Mouse (Mus musculus): ENCODE results near the gene Aqr. TPM values are rescaled to one million over a fixed set of nuclear protein-coding genes. Genes with fewer than 3 reads are reported as not detected.

The Aqr gene
- polyA plus RNA-seq, 1 experiment from 2014 or later = 32.0 TPM

DNA sequence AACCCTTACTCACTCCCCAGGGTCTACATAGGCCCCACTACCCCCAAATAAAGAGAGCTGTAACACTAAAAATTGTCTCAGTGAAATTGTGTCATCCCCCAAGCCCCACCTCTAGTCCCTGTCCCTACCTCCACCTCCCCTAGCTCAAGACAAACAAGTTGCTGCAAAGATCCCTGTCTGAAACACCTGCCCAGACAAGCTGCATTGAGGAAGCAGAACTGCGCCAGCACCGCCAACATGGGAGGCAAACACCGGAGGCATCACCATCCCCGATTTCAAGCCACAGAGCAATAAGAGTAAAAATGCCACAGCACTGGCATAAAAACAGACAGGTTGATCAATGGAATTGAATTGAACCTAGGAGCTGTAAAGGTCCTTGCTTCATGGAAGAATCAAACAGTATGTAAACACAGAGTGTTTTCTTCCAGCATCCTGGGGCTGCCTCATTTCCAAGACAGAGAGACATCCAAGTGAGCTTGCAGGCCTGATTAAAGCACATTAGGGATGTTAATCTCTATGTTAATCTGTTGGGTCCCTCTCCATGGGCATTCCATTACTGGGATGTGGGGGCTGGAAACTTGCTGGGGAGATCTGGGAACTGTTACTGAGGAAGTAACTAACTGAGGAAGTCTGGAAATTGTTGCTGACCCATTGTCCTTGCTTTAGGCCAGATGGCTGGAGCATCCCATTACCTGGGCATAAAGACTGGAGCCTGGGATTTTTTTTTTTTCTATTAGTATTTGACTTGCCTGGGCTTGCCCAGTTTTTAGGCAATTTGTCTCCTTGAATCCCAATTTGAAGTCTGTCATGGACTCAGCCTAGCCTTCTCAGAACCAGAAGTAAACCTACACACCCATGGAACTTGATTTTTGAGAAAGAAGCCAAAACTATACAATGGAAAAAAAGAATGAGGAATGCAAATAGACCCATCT lies 8.8 kb downstream of the Aqr start:
- Histone ChIP-seq H3K27me3 (ENCODE audit: control insufficient read depth, insufficient read depth, low read depth, low read length) (no peaks in the 10 kb centered on the region), H3K9me3 (replicated peaks; ENCODE audit: control insufficient read depth, low read length, poor library complexity, severe bottlenecking) (no peaks in the 10 kb centered on the region), H3K9ac (ENCODE audit: low read depth, low read length) (no peak overlapping the region), H3K36me3 (ENCODE audit: control insufficient read depth, insufficient read depth, low read length) (no peaks in the 10 kb centered on the region), H3K27ac (ENCODE audit: low read length) (no peak overlapping the region), H3K4me1 (ENCODE audit: control insufficient read depth, insufficient read depth, low read length) (peaks cover 13% of the 10 kb centered on the region), H3K4me3 (ENCODE audit: low read depth, low read length) (no peak overlapping the region), H3K4me2 (ENCODE audit: low read length) (no peak overlapping the region)
- WGBS = 45% methylated on average over 4 of the region's 4 CpGs
- no peak for ATAC-seq

DNA sequence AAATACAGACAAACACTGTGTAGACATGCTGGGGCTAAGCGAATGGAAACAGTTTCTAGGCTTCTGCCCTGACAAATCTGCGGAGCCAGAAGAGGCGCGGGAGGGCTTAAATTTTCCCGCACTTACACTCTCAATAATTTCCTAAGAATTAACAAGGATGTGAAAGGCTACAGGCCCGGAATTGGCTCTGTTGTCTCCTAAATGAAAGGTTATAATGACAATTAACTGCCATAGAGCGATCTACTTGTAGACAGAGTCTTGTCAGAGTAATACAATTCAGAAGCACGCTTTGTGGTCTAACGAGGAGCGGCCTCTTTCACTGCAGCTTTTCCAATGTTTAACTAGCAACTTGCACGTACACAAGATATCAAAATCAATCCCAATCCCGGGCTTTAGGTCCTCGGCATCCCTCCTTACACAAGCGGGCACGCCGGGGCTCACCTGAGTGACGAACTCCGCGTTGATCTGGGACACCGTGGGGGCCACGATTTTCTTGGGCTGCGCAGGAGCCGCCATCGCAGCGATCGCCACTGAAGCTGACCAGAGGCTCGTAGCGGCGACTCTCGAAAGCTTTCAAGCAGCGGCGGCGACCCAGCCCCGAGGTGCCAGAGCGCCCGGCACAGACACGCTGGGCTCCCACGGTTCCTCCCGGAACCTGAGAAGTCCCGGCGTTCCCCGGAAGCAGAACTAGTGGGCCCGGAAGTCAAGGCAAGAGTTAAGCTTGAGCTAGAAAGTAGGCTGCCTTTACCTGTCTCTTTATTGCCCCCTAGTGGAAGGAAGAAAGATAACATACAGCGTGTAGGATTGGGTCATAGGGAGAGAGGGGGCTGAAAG lies 12.0 kb downstream of the Aqr start:
- Histone ChIP-seq H3K9ac (ENCODE audit: low read depth, low read length) (peak overlapping the region; percentile 79), H3K27ac (ENCODE audit: low read length) (no peak overlapping the region), H3K27me3 (ENCODE audit: control insufficient read depth, insufficient read depth, low read depth, low read length) (no peaks in the 10 kb centered on the region), H3K4me3 (ENCODE audit: low read depth, low read length) (peak overlapping the region; percentile 70), H3K4me2 (ENCODE audit: low read length) (peak overlapping the region; percentile 98), H3K36me3 (ENCODE audit: control insufficient read depth, insufficient read depth, low read length) (peaks cover 9% of the 10 kb centered on the region; the same call in 1 of the 2 replicates), H3K9me3 (replicated peaks; ENCODE audit: control insufficient read depth, low read length, poor library complexity, severe bottlenecking) (no peaks in the 10 kb centered on the region), H3K4me1 (ENCODE audit: control insufficient read depth, insufficient read depth, low read length) (peaks cover 13% of the 10 kb centered on the region)
- under 1% methylated on average over 44 of the region's 44 CpGs for WGBS
- ATAC-seq = peak; percentile 98

- no peak for ATAC-seq
- no peak overlapping the region for H3K9ac ChIP-seq (ENCODE audit: low read depth, low read length)
These were observed 13.6 kb downstream of the Aqr start for GRCm38 (mm10) chr2:114173248-114173647.

GRCm38 (mm10) chr2:114167837-114168236 lies 19.0 kb downstream of the Aqr start:
- Histone ChIP-seq H3K27ac (ENCODE audit: low read length) (no peak overlapping the region), H3K36me3 (ENCODE audit: control insufficient read depth, insufficient read depth, low read length) (peaks cover 19% of the 10 kb centered on the region; the same call in 1 of the 2 replicates), H3K9me3 (replicated peaks; ENCODE audit: control insufficient read depth, low read length, poor library complexity, severe bottlenecking) (no peaks in the 10 kb centered on the region), H3K9ac (ENCODE audit: low read depth, low read length) (no peak overlapping the region), H3K4me2 (ENCODE audit: low read length) (no peak overlapping the region), H3K4me1 (ENCODE audit: control insufficient read depth, insufficient read depth, low read length) (no peaks in the 10 kb centered on the region), H3K27me3 (ENCODE audit: control insufficient read depth, insufficient read depth, low read depth, low read length) (no peaks in the 10 kb centered on the region), H3K4me3 (ENCODE audit: low read depth, low read length) (no peak overlapping the region)
- no peak for ATAC-seq

More at GRCm38 (mm10) chr2:114173248-114173647, 13.6 kb downstream of the Aqr start:
- H3K27ac ChIP-seq (ENCODE audit: low read length) = no peak overlapping the region
- H3K36me3 ChIP-seq (ENCODE audit: control insufficient read depth, insufficient read depth, low read length) = peaks cover 10% of the 10 kb centered on the region; the same call in 1 of the 2 replicates
- H3K27me3 ChIP-seq (ENCODE audit: control insufficient read depth, insufficient read depth, low read depth, low read length) = no peaks in the 10 kb centered on the region
- no peak overlapping the region for H3K4me2 ChIP-seq (ENCODE audit: low read length)
- H3K4me1 ChIP-seq (ENCODE audit: control insufficient read depth, insufficient read depth, low read length) = peaks cover 13% of the 10 kb centered on the region
- no peaks in the 10 kb centered on the region for H3K9me3 ChIP-seq (replicated peaks; ENCODE audit: control insufficient read depth, low read length, poor library complexity, severe bottlenecking)
- H3K4me3 ChIP-seq (ENCODE audit: low read depth, low read length) = no peak overlapping the region

- H3K36me3 ChIP-seq (ENCODE audit: control insufficient read depth, insufficient read depth, low read length) = peaks cover 30% of the 10 kb centered on the region
- 84% methylated on average over 1 of the region's 1 CpGs for WGBS
These were observed 24.8 kb downstream of the Aqr start for GRCm38 (mm10) chr2:114161978-114162377.

GRCm38 (mm10) chr2:114157345-114157744 lies 29.5 kb downstream of the Aqr start:
- no peaks in the 10 kb centered on the region for H3K4me1 ChIP-seq (ENCODE audit: control insufficient read depth, insufficient read depth, low read length)
- H3K9ac ChIP-seq (ENCODE audit: low read depth, low read length) = no peak overlapping the region
- no peaks in the 10 kb centered on the region for H3K27me3 ChIP-seq (ENCODE audit: control insufficient read depth, insufficient read depth, low read depth, low read length)
- H3K36me3 ChIP-seq (ENCODE audit: control insufficient read depth, insufficient read depth, low read length) = peaks cover 42% of the 10 kb centered on the region
- no peak overlapping the region for H3K27ac ChIP-seq (ENCODE audit: low read length)
- H3K4me3 ChIP-seq (ENCODE audit: low read depth, low read length) = no peak overlapping the region
- ATAC-seq = no peak
- 93% methylated on average over 4 of the region's 4 CpGs for WGBS
- no peak overlapping the region for H3K4me2 ChIP-seq (ENCODE audit: low read length)
- H3K9me3 ChIP-seq (replicated peaks; ENCODE audit: control insufficient read depth, low read length, poor library complexity, severe bottlenecking) = no peaks in the 10 kb centered on the region

More at GRCm38 (mm10) chr2:114161978-114162377, 24.8 kb downstream of the Aqr start:
- H3K27me3 ChIP-seq (ENCODE audit: control insufficient read depth, insufficient read depth, low read depth, low read length) = no peaks in the 10 kb centered on the region
- no peak overlapping the region for H3K27ac ChIP-seq (ENCODE audit: low read length)
- no peak overlapping the region for H3K4me3 ChIP-seq (ENCODE audit: low read depth, low read length)
- no peaks in the 10 kb centered on the region for H3K4me1 ChIP-seq (ENCODE audit: control insufficient read depth, insufficient read depth, low read length)
- no peak overlapping the region for H3K9ac ChIP-seq (ENCODE audit: low read depth, low read length)
- no peak for ATAC-seq
- H3K4me2 ChIP-seq (ENCODE audit: low read length) = no peak overlapping the region
- H3K9me3 ChIP-seq (replicated peaks; ENCODE audit: control insufficient read depth, low read length, poor library complexity, severe bottlenecking) = no peaks in the 10 kb centered on the region

DNA sequence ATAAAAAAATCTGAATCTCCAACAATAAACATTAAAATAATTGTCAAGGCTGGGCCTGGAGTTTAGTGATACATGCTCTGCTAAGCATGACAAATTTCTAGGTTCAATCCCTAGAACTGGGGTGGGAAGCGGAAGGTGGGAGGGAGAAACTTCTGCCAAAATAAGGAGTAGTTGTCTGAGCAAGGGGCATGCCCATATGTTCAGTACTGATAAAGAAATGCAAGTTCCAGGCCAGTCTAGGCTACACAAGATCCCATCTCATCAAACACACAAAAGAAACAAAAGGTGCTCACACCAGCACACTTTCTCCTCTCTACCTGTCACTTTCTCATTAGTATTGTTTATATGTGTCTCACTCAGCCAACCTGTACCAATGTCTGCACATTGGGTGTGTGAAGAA lies 30.2 kb downstream of the Aqr start:
- Histone ChIP-seq H3K4me3 (ENCODE audit: low read depth, low read length) (no peak overlapping the region), H3K4me1 (ENCODE audit: control insufficient read depth, insufficient read depth, low read length) (no peaks in the 10 kb centered on the region), H3K9ac (ENCODE audit: low read depth, low read length) (no peak overlapping the region), H3K9me3 (replicated peaks; ENCODE audit: control insufficient read depth, low read length, poor library complexity, severe bottlenecking) (no peaks in the 10 kb centered on the region), H3K36me3 (ENCODE audit: control insufficient read depth, insufficient read depth, low read length) (peaks cover 42% of the 10 kb centered on the region), H3K27ac (ENCODE audit: low read length) (no peak overlapping the region), H3K4me2 (ENCODE audit: low read length) (no peak overlapping the region), H3K27me3 (ENCODE audit: control insufficient read depth, insufficient read depth, low read depth, low read length) (no peaks in the 10 kb centered on the region)
- 95% methylated on average over 1 of the region's 1 CpGs for WGBS
- ATAC-seq = no peak

GRCm38 (mm10) chr2:114153247-114153646 lies 33.6 kb downstream of the Aqr start:
- no peak for ATAC-seq
- Histone ChIP-seq H3K4me2 (ENCODE audit: low read length) (no peak overlapping the region), H3K9ac (ENCODE audit: low read depth, low read length) (no peak overlapping the region), H3K36me3 (ENCODE audit: control insufficient read depth, insufficient read depth, low read length) (peaks cover 46% of the 10 kb centered on the region), H3K4me1 (ENCODE audit: control insufficient read depth, insufficient read depth, low read length) (no peaks in the 10 kb centered on the region), H3K4me3 (ENCODE audit: low read depth, low read length) (no peak overlapping the region), H3K27me3 (ENCODE audit: control insufficient read depth, insufficient read depth, low read depth, low read length) (no peaks in the 10 kb centered on the region), H3K27ac (ENCODE audit: low read length) (no peak overlapping the region), H3K9me3 (replicated peaks; ENCODE audit: control insufficient read depth, low read length, poor library complexity, severe bottlenecking) (no peaks in the 10 kb centered on the region)
- WGBS = 89% methylated on average over 6 of the region's 6 CpGs

All from midbrain, embryonic 16.5 days (tissue).